ENCODE assay signal across 8 mouse cellular contexts in genomic region chr8:116978631-116979256, GRCm38 (mm10). TPM values are rescaled to one million over a fixed set of nuclear protein-coding genes. Genes with fewer than 3 reads are reported as not detected.
A peak's percentile ranks its signal among the peaks of the same experiment; 100 is the strongest.
DNase-seq lines count a peak whose midpoint lies in the region; ATAC-seq lines count a peak whose summit lies in the region.

1700030J22Rik (minus strand) TSS chr8:116978959.

- H3K27ac ChIP-seq in hindbrain, embryonic 15.5 days (replicated peaks), result peak within 1 kb of the TSS; percentile 75

- peak within 1 kb of the TSS; percentile 74 for H3K4me3 ChIP-seq in hindbrain, embryonic 15.5 days

- H3K4me1 ChIP-seq in hindbrain, embryonic 15.5 days (replicated peaks), result peaks cover 12% of the 10 kb centered on the region

- H3K27me3 ChIP-seq in hindbrain, embryonic 15.5 days, result no peaks in the 10 kb centered on the region

- ATAC-seq in hindbrain, embryonic 15.5 days (ENCODE audit: low FRiP score, low read depth), result peak; percentile 99

- H3K9me3 ChIP-seq in hindbrain, embryonic 15.5 days, result no peaks in the 10 kb centered on the region

- peak within 1 kb of the TSS; percentile 89 for H3K4me2 ChIP-seq in hindbrain, embryonic 15.5 days

- H3K36me3 ChIP-seq in hindbrain, embryonic 15.5 days, result peaks cover 7% of the 10 kb centered on the region; the same call in 1 of the 2 replicates

- peak within 1 kb of the TSS; percentile 41 for H3K9ac ChIP-seq in hindbrain, embryonic 15.5 days

- DNase-seq in T-cell, adult 2 months (ENCODE audit: low spot score), result peak; percentile 98
- peak; percentile 96 to 97 for DNase-seq in cerebellum, postnatal 36 days
- DNase-seq in frontal cortex, postnatal 36 days (ENCODE audit: low spot score in 2 of 2), result peak; percentile 98 to 99
- peak; percentile 98 for DNase-seq in left cerebral cortex, adult 11 months (ENCODE audit: low spot score)
- DNase-seq in lung, postnatal 4 days, result peak; percentile 99
- DNase-seq in retina, postnatal 7 days (ENCODE audit: low read depth, low spot score), result peak; percentile 97
- DNase-seq in urinary bladder, adult 2 months (ENCODE audit: low spot score), result peak; percentile 97

- under 1% methylated on average over 46 of the region's 46 CpGs for WGBS in hindbrain, embryonic 15.5 days

RNA-seq across cellular contexts. Expression of gene 1700030J22Rik, which starts in this region (rescaled TPM):
- polyA plus RNA-seq in hindbrain, embryonic 15.5 days (2015; fragmentation: Nextera tagmentation; extraction: Ambion mirVana), result 8.1 and 8.5 TPM in 2 replicates
- polyA plus RNA-seq in urinary bladder, adult 2 months (2012; rRNA removed), result 0.47 TPM in 2 replicates

Comparison
In these comparisons a context has a peak if more than half of its experiments do, and no peak if none do; other contexts are left out.
1. Peak in every context shown above with its lines: DNase-seq, ATAC-seq, H3K4me3 ChIP-seq and H3K27ac ChIP-seq.
2. Peak in DNase-seq in urinary bladder, adult 2 months; RNA of the gene not detected or under 1 TPM.